Mouse (Mus musculus): ENCODE measurements at regions not wholly inside any gene's neighbourhood (a gene's known extent, or its start where the extent isn't known, plus 50 kb on each side); places are given as distances from the start of the nearest gene placed in this dataset.

DNA sequence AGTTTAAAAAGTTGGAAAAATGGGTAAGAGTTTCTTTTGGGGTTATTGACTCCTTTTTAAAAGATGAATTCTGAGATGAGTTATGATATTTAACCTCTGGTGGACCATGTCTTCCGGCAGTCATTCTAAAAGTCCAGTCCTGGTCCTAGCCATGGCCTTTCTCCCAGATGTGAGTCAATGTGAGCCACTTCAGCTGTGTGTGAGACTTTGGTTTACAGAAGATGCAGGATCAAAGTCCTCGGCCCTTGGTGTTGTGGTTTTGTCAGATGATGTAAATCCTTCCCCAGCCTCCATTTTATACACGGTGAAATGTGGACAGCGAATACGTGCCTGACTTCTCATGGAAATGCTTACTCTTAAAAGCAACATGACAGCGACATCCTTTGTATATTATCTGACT is 287.0 kb upstream of the Tmem132c start:
- H3K9ac ChIP-seq (ENCODE audit: low read depth, low read length): no peak overlapping the region
- no peaks in the 10 kb centered on the region for H3K27me3 ChIP-seq (ENCODE audit: control insufficient read depth, insufficient read depth, low read length)
- no peak overlapping the region for H3K4me3 ChIP-seq
- H3K36me3 ChIP-seq (ENCODE audit: control insufficient read depth, insufficient read depth, low read length): no peaks in the 10 kb centered on the region
- WGBS: 75% methylated on average over 6 of the region's 6 CpGs
- no peak overlapping the region for H3K27ac ChIP-seq
- no peaks in the 10 kb centered on the region for H3K79me2 ChIP-seq (replicated peaks; ENCODE audit: control insufficient read depth, insufficient read depth, low read length)
- DNase-seq: no peak
- no peaks in the 10 kb centered on the region for H3K4me1 ChIP-seq (ENCODE audit: control insufficient read depth, insufficient read depth, low read length)
- no peak for TF ChIP-seq CTCF (IDR thresholded peaks at IDR 0.05)
- no peak for TF ChIP-seq EP300 (IDR thresholded peaks at IDR 0.05; ENCODE audit: insufficient read depth, low read depth, low read length)
- no peak for TF ChIP-seq POLR2A (IDR thresholded peaks at IDR 0.05; ENCODE audit: insufficient read depth, low read depth, low read length)
- intact Hi-C loops (cut with DNase I): no loop called here

- Histone ChIP-seq H3K4me1 (ENCODE audit: control insufficient read depth, insufficient read depth, low read length) (no peaks in the 10 kb centered on the region), H3K27me3 (ENCODE audit: control insufficient read depth, insufficient read depth, low read length) (no peaks in the 10 kb centered on the region), H3K27ac (no peak overlapping the region), H3K4me3 (no peak overlapping the region), H3K9ac (ENCODE audit: low read depth, low read length) (no peak overlapping the region), H3K36me3 (ENCODE audit: control insufficient read depth, insufficient read depth, low read length) (no peaks in the 10 kb centered on the region), H3K79me2 (replicated peaks; ENCODE audit: control insufficient read depth, insufficient read depth, low read length) (no peaks in the 10 kb centered on the region)
- 79% methylated on average over 4 of the region's 4 CpGs for WGBS
- no peak for DNase-seq
- intact Hi-C loops (cut with DNase I): no loop called here
- TF ChIP-seq EP300 (IDR thresholded peaks at IDR 0.05; ENCODE audit: insufficient read depth, low read depth, low read length): no peak
- peak; percentile 20; the same call in 1 of the 2 replicates for TF ChIP-seq CTCF (IDR thresholded peaks at IDR 0.05)
Measured at GRCm38 (mm10) chr5:126964577-126964976, 277.0 kb upstream of the Tmem132c start.

DNA sequence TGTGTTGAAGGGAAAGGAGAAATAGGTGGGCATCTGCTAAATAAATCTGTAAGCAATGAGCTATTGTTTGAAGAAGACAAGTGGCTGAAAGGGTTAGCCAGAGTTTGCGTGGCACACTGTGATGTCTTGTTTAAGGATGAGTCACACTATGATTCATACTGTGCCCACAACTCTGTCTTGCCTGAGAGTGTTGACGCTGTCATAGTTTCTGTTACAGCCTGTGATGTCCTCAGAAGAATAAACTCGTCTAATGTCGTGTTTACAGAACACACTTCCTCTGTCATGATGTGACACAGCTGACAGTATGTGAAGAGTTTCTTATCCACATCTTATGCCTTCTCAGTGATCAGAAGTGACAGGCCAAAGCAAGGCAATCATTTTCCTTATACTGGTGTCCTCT is 274.5 kb upstream of the Tmem132c start:
- H3K36me3 ChIP-seq (ENCODE audit: control insufficient read depth, insufficient read depth, low read length): no peaks in the 10 kb centered on the region
- WGBS: 68% methylated on average over 4 of the region's 4 CpGs
- H3K27me3 ChIP-seq (ENCODE audit: control insufficient read depth, insufficient read depth, low read length): no peaks in the 10 kb centered on the region
- no peak overlapping the region for H3K4me3 ChIP-seq
- DNase-seq: no peak
- no peaks in the 10 kb centered on the region for H3K4me1 ChIP-seq (ENCODE audit: control insufficient read depth, insufficient read depth, low read length)
- no peak overlapping the region for H3K27ac ChIP-seq
- H3K9ac ChIP-seq (ENCODE audit: low read depth, low read length): no peak overlapping the region
- intact Hi-C loops (cut with DNase I): no loop called here
- TF ChIP-seq CTCF (IDR thresholded peaks at IDR 0.05): no peak
- no peak for TF ChIP-seq POLR2A (IDR thresholded peaks at IDR 0.05; ENCODE audit: insufficient read depth, low read depth, low read length)
- no peak for TF ChIP-seq EP300 (IDR thresholded peaks at IDR 0.05; ENCODE audit: insufficient read depth, low read depth, low read length)
- H3K79me2 ChIP-seq (replicated peaks; ENCODE audit: control insufficient read depth, insufficient read depth, low read length): no peaks in the 10 kb centered on the region

DNA sequence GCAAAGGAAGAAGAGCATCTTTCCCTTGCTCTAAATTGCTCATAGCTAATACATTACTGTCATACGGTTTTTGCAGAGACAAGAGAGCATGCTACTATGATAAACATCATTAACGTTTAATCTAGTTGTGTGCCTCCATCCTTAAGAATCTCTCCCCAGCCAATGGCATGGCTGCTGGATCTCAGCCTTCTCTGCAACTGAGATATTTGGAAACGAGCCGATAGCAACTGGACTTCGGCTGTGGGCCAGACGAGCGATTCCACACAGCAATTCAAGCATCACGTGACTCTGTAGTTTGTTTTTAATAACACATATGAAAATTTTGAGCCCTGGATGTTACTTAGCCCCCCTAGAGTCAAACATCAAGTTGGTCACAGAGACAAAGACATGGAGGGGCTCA is 272.2 kb upstream of the Tmem132c start:
- Histone ChIP-seq H3K4me1 (ENCODE audit: control insufficient read depth, insufficient read depth, low read length) (no peaks in the 10 kb centered on the region), H3K27me3 (ENCODE audit: control insufficient read depth, insufficient read depth, low read length) (no peaks in the 10 kb centered on the region), H3K36me3 (ENCODE audit: control insufficient read depth, insufficient read depth, low read length) (no peaks in the 10 kb centered on the region), H3K9ac (ENCODE audit: low read depth, low read length) (no peak overlapping the region), H3K4me3 (no peak overlapping the region), H3K79me2 (replicated peaks; ENCODE audit: control insufficient read depth, insufficient read depth, low read length) (no peaks in the 10 kb centered on the region), H3K27ac (no peak overlapping the region)
- WGBS: 71% methylated on average over 8 of the region's 8 CpGs
- no peak for DNase-seq
- TF ChIP-seq CTCF (IDR thresholded peaks at IDR 0.05) (no peak), EP300 (IDR thresholded peaks at IDR 0.05; ENCODE audit: insufficient read depth, low read depth, low read length) (no peak), POLR2A (IDR thresholded peaks at IDR 0.05; ENCODE audit: insufficient read depth, low read depth, low read length) (no peak)
- intact Hi-C loops (cut with DNase I): no loop called here

GRCm38 (mm10) chr5:126971284-126971683 is 270.3 kb upstream of the Tmem132c start:
- H3K9ac ChIP-seq (ENCODE audit: low read depth, low read length): no peak overlapping the region
- WGBS: 60% methylated on average over 2 of the region's 2 CpGs
- intact Hi-C loops (cut with DNase I): no loop called here
- H3K27me3 ChIP-seq (ENCODE audit: control insufficient read depth, insufficient read depth, low read length): no peaks in the 10 kb centered on the region
- no peaks in the 10 kb centered on the region for H3K79me2 ChIP-seq (replicated peaks; ENCODE audit: control insufficient read depth, insufficient read depth, low read length)
- no peak for TF ChIP-seq POLR2A (IDR thresholded peaks at IDR 0.05; ENCODE audit: insufficient read depth, low read depth, low read length)
- no peak for TF ChIP-seq CTCF (IDR thresholded peaks at IDR 0.05)
- no peak for TF ChIP-seq EP300 (IDR thresholded peaks at IDR 0.05; ENCODE audit: insufficient read depth, low read depth, low read length)
- no peak overlapping the region for H3K4me3 ChIP-seq
- no peak for DNase-seq
- H3K27ac ChIP-seq: no peak overlapping the region
- no peaks in the 10 kb centered on the region for H3K4me1 ChIP-seq (ENCODE audit: control insufficient read depth, insufficient read depth, low read length)
- H3K36me3 ChIP-seq (ENCODE audit: control insufficient read depth, insufficient read depth, low read length): no peaks in the 10 kb centered on the region

- TF ChIP-seq EP300 (IDR thresholded peaks at IDR 0.05; ENCODE audit: insufficient read depth, low read depth, low read length) (no peak), POLR2A (IDR thresholded peaks at IDR 0.05; ENCODE audit: insufficient read depth, low read depth, low read length) (no peak), CTCF (IDR thresholded peaks at IDR 0.05) (no peak)
- Histone ChIP-seq H3K79me2 (replicated peaks; ENCODE audit: control insufficient read depth, insufficient read depth, low read length) (no peaks in the 10 kb centered on the region), H3K27me3 (ENCODE audit: control insufficient read depth, insufficient read depth, low read length) (no peaks in the 10 kb centered on the region), H3K27ac (no peak overlapping the region), H3K4me3 (no peak overlapping the region), H3K4me1 (ENCODE audit: control insufficient read depth, insufficient read depth, low read length) (no peaks in the 10 kb centered on the region), H3K36me3 (ENCODE audit: control insufficient read depth, insufficient read depth, low read length) (no peaks in the 10 kb centered on the region), H3K9ac (ENCODE audit: low read depth, low read length) (no peak overlapping the region)
- no peak for DNase-seq
- intact Hi-C loops (cut with DNase I): no loop called here
- 57% methylated on average over 1 of the region's 1 CpGs for WGBS
Measured at GRCm38 (mm10) chr5:126971981-126972380, 269.6 kb upstream of the Tmem132c start.

Data from heart, adult 2 months (tissue).